Mouse (Mus musculus): ENCODE results near the gene 1700023F06Rik.

- TF ChIP-seq EP300 (IDR thresholded peaks at IDR 0.05), result no peak
- no peak for TF ChIP-seq CTCF (IDR thresholded peaks at IDR 0.05)
Measured at GRCm38 (mm10) chr11:103197340-103197739, 11.0 kb downstream of the 1700023F06Rik start.

Measured in lung, postnatal 0 days (tissue).